Mouse (Mus musculus) embryo, embryonic 10 days (tissue): ENCODE data around the gene Dock7.

Experiments
- DNase-seq: peaks from one replicate; pipeline ENCODE4 v3.0.0-alpha.2; 2015; ENCODE audit warnings: low spot score

The Dock7 gene

DNA sequence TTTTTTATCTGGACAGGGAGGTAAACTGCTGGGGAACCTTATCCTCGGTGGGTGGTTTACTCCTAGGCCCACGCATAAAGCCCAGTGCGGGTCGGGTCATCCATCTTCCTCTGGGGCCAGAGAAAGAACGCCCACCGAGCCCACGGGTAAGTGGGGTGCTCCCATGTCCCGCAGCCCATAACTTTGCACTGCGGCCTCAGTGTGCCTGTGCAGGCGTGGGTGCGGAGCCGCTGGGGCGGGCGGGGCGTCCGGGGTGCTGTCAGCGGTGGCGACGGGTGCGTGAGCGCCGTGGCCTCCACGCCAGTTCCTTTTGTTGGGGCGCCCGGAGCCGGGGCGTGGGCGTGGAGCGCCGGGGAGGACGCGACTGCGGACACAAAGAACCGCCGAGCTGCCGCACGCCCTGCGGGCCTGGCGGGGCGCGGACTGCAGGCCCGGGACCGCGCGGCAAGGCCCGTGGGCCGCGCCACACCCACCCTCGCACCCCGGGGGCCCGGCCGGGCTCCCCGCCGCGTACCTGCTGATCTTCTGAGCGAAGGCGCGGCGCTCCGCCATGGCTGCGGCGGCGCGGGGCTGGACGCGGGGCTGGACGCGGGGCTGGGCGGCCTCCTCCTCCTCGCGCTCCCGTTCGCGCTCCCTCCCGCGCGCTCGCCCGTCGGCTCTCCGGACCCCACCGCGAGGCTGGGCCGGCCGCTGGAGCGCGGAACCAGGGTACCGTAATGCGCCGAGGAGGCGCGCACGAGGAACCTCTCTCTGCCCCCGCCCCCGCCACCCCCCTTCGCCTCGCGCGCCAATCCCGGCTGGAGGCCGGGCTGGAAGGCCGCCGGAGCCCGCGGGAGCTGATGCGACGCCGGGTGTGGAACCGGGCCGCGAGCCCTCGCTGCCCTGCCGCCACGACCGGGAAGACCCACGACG, at the start of gene Dock7:
Gene Dock7, minus strand, starts transcription at position 705 of the 912 bp plus-strand sequence.
- peak; percentile 92 for DNase-seq

DNA sequence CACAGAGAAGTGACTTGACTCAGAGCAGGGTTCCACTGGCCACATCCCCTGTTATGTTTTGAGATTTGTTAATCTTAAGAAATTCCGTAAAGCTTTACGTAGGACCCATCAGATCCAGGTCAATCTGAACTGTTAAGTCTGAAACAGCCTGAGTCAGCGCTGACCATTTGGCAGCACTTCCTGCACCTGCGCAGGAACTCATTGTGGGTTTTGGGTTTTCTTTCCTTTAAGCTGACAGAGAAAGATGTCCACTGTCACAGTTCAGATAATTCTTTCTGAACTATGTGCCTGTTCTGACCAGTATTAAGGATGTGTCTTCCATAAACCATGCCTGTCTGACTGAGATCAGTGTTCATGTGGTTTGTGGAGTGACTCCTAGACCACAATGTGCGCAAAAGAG, 48.2 kb upstream of the Dock7 start:
- DNase-seq = no peak

DNA sequence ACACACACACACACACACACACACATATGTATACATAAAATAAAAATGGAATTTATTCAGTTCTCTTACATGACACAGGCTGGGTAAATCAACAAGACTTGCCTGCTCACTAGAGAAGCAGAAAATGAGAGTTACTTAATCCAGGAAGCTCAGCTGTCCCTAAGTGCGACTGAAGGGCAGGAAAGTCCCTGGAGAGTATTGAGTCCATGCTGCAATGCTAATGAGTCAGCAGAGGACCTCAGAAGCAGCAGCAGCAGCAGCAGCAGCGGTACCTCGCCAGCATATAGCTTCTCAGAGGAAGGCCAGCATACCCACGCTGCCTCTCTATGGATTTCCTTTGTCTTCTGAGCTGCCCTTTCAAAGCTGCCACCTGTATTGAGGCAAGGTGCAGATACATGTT, 42.8 kb upstream of the Dock7 start:
- DNase-seq = peak; percentile 37

DNA sequence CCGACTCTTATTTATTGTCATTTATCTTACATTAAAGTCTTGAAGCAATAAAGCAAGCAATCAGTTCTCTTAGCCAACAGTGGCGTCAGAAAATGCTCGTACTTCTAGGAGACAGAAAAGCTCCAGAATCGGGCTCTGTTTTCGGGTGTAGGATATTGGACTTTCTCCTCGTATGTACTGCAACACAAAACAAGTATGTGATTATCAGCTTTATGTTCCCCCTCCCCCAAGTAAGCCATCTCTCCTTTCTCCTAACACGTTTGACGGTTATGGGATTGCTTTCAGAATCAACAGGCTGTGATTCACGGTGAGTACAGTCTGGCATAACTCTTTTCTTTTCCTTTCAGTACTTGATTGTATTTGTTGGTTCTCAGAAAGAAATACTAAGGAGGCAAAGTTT, 42.3 kb upstream of the Dock7 start:
- DNase-seq = no peak

DNA sequence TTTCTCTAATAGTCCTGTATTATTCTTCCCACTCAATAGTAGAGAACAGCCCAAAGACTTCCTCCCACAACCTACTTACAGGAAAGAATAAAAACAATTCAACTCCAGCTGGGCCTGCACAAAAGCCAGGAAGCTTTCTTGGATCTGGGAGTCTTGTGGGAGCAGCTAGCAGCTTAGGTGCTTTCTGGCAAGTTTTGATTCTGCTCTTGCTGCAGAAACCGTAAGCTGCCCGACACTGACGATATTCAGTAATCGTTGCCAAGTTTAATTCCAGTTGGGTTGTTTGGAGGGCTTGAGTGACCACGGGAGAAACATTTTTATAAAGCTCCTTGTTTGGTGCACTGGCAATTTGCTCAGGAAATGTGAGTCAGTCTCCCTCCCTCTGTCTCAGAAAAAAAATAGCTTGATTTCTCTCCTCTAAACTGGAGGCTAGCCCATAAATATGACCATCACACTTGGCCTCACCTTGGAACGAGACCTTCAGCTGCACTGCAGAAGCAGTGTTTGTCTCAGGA, 40.8 kb upstream of the Dock7 start:
- no peak for DNase-seq

DNA sequence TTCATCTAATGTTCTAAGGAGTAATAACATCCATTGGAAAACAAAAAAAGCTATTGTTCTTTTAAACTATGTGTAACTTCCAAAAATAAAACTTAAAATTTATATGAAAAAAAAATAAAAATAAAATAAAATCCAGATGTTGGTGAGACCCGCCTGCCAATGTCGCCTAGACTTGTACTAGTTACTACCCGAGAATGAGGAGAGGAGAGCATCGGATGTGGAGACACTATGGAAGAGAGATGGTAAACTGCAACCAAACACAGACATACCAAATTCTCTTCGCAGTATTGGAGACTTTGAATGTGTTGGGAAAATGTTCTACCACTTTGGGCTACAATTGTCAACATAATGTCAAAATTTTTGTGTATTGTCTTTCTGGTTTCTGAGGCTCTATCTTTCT, 40.2 kb upstream of the Dock7 start:
- DNase-seq = no peak

DNA sequence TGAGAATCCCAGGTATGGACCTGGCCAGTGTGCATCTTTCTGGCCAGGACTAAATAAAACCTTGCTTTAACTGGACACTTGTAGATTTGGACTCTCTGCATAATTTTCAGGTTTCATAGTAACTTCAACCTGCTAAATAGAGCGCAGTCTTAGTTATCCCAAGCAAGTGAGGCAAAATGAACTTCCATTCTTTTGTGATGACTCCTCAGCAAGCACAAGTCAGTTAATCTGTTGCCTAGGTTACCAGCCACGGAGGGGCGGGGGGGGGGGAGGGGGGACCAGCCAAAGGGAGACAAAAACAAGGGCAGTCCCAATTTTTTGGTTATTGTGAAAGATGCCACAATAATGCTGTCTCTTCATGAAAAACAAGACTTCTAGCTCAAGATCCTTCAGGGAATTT, 39.7 kb upstream of the Dock7 start:
- peak; percentile 29 for DNase-seq

DNA sequence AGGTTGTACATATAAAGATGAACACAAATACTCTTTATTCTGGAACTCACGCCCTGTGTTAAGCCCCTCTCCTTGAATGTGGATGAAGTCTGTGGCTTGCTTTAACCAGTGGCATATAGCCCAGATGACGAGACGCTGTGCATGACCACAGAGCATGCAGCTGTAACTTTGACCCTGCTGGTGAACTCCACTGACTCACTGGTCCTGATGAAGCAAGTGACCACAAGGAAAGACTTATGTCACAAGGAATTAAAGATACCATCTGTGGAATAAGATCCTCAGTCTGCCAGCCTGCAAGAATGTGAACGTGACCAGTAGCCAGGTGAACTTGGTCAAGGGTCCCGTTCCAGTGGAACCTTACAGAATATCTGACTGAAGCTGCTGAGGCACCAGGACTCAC, 37.8 kb upstream of the Dock7 start:
- no peak for DNase-seq

DNA sequence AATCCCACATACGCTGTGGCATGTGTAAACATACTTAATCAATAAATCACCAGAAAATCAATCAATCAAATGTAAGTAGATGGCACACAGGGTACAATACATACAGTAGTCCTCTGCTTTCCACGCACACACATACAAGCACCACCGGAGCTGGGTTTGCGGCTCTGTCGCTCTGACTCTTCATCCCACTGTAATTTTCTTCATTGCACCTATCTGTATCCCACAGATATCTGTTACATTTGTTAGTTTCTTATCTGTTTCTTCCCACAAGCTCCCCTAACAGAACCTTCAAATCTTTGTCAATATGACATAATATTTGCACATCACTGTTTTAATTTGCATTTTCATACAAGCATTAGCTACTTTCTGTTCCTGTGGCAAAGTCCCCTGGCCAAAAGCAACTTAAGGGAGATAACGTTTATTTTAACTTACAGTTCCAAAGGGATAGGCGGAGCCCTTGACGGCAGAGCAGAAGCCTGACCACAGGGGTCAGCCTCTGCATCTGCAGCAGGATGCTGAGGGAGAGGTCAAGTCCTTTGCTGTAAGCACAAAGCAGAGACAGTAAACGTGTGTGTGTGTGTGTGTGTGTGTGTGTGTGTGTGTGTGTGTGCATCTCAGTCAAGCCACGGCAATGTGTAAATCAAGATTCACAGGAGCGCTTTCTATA, 36.1 kb upstream of the Dock7 start:
- no peak for DNase-seq

DNA sequence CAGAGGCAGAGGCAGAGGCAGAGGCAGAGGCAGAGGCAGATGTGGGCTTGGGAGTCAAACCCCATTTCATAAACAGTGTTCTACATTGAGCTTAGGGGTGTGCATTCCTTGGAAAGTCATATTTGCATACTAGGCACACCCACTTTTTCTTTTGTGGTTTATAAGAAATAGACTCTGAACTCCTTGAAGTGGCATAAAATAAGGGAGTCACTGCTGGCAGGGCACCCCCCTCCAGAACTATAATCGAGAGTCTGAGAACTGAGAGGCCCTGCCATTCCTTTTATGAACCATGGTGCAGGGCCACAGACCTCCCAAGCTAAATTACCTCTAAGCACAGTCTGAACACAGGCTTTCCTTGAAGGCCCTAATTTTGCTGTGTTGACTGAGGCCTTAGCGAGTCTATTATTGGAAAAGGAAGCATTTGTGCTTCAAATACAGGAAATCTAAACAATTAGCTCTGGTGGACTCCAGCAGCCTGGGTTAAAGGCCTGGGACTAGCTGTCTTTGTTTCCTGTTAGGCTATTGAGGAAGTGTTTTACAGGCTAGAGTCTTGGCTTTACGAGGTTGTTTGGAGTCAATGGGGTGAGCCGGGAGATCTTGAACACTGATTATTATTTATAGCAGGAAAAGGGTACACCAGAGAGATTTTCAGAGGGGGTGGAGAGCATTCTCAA, 31.3 kb upstream of the Dock7 start:
- no peak for DNase-seq

DNA sequence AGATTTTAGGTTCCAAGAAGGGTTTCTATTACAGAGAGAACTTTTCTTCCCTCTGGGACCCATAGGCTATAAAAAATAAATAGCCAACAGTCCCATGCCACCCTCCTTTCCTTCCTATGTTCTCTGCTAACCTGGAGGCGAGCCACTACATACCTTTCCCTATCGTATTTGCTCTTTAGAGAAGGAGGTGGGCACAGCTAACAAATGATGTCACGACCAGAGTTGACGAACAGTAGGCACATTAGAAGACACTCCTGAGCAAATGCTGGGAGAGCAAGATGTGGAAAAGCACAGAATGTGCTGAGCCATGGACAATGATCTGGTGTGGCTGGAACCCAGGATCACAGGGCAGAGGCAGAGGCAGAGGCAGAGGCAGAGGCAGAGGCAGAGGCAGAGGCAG, 30.7 kb upstream of the Dock7 start:
- no peak for DNase-seq

DNA sequence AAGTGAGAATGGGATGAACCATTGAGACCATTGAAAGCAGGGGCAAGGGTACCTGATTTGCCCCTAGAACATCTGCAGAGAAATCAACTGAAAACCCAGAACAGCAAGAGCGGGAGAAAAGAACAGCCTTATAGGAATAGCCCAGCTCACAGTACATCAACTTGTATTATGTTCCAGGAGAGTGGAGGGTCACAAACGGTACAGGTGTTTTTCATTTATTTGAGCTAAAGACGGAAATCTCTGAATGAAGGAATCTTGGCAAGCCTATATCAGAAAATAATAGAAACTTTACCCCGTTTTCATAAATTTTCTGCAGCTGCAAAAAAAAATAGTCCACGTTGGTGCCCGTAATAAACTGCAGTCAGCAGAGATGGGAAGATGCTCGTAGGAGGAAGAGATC, 22.6 kb upstream of the Dock7 start:
- no peak for DNase-seq

DNA sequence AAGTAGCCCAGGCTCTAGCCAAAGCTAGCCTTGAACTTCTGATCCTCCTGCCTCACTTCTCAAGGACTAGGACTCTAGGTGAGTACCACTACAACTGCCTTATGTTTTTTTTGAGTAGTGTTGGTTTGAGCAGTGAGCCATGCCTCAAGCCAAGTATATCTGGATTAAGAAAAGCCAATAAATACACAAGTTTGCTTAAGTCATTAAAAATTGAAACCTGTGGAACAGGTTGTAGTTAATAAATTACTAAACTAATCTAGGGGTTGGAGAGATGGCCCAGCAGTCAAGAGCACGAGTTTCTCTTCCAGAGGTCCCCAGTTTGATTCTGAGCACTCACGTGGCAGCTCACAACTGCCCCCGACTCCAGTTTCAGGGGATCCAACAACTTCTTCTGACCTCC, 20.9 kb upstream of the Dock7 start:
- no peak for DNase-seq

DNA sequence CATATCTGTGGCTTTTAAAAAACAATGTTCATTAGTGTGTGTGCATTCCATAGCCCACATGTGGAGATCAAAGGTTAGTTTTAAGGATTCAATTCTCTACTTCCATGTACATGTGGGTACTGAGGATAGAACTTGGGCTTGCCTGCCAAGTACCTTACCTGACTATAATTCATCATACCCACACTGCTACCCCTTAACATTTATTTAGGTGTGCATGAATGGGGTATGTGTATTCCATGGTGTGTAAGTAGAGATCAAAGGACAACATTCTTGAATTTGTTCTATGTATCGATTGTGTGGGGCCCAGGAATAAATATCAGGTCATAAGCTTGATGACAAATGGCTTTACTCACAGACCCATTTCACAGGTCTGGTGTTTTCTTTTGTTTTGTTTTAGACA, 20.5 kb upstream of the Dock7 start:
- DNase-seq = no peak

DNA sequence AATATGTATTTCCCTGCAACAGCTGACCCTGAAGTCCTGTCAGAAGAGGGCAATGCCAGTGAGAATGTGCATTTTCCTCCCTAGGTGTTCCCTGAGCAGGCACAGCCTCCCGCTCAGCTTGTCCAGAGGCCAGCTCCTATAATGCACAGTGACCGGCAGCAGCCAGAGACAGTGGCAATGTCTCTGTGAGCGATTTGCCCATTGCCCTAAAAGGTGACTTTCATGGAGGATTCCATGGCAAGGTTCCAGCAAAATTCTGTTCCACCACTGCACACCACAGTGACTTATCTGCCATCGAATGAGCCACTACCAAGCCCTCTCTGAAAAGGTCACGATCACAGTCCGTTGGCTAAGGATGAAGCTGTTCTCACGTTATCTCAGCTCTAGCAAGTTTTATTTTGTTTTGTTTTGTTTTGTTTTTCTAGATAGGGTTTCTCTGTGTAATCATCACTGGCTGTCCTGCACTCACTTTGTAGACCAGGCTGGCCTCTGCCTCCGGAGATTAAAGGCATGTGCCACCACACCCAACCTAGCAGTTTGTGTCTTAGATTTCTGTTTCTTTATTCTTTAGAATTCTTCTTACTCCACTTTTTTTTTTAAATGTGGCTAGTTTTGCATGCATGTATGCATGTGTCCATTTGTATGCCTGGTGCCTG, 17.4 kb upstream of the Dock7 start:
- no peak for DNase-seq

DNA sequence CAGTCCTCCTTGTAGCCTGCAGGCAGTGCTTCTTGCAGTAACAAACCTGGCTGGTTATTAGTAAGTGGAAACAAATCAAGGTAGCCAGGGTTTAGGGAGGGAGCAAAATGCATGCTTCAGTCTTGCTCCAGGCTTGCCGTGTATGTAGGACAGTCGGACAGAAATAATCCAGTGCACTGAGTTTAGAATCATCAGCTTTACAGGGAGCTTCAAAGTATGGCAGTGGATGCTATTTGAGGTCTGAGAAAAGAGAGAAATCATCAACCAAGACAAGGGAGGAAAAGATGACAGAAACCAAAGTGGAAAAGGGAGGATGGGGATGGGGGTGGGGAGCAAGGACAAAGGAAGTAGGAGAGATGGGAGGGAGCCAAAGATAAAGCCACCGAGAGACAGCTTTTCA, 13.8 kb upstream of the Dock7 start:
- no peak for DNase-seq

DNA sequence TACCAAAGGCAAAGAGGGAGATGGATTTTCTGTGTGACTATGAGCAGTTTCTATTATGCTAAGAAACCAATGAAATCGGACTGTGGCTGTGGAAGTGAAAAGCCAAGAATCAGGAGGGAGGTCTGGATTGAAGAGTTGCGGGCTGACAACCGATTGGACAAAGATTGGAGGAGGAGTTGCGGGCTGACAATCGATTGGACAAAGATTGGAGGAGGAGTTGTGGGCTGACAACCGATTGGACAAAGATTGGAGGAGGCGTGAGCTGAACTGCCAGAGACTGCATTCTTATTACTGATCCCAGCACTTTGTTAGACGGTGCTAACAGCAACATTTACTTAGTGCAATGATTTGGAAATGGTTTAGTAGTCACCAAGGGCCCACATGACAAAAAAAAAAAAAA, 12.6 kb upstream of the Dock7 start:
- DNase-seq = no peak

DNA sequence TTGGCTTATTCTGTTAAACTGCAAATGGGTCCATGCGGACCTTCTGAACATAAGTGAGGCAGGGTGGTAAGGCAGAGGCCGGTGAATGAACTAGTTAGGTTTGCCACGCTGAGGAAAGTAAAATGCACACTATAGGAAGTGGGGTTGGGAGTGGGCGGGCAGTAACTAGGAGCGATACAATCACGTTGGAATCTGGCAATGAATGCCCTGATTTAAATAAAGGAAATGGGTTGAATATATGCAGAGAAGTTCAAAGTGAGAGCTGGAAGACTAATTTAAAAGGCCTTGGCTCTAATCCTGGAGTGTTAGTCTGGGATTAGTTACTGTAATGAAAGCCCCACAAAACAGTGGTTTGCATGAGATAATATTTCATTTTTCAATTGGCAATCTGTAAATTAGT, 12.0 kb upstream of the Dock7 start:
- no peak for DNase-seq

DNA sequence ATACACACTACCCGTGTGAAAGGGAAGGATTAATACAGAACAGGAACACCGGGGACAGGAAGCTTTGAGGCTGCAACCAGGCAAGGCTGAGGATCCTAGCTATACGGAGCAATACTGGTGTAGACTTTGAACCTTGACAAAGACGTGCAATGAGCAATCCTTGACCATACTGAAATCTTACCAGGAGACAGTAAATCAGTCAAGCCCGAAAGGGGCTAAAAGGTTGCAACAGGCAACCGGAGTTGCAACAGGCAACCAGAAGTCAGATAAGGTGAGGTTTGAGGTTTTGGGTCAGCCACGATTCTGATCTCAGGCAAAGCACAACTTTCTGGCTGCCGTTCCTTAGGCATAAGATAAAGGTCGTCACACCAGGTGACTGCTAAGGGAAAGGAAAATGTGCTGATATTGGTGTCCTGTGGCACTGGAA, 10.5 kb upstream of the Dock7 start:
- DNase-seq = no peak

DNA sequence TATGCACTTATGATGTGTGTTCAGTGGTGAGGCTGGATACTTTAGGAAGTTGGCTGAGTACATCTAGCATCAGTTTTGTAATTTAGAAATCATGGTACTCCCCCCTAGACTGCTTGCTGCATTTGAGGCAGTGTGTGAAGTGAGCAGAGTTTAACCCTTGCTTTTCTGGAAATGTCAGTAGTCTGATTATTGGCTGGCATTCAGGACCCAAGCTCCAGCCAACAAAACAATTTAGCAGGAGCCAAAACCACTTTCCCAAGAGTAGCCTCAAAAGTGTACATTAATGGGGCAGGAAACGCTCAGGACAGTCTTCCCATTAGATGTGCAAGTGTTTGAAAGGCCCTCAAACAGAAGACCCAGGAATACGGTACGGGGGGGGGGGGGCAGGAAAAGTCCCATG, 2.8 kb upstream of the Dock7 start:
- DNase-seq = no peak

DNA sequence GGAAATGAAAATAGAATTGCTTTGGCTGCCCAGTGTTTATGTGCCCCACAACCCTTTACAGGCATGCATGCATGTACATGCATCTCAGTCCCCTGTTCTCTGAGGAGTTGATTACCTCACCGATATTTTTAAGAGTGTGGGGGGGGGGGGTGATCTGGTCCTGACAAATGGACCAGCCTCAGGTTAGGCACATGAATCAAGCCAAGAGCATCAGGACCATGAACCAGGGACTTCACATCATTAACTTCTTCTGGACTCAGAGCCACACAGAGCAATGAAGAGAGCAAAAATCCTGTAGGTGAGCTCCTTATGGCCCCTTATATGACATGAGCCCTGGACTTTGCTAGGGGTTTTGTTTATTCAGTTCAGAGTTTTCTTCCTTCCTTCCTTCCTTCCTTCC, 2.1 kb upstream of the Dock7 start:
- no peak for DNase-seq

DNA sequence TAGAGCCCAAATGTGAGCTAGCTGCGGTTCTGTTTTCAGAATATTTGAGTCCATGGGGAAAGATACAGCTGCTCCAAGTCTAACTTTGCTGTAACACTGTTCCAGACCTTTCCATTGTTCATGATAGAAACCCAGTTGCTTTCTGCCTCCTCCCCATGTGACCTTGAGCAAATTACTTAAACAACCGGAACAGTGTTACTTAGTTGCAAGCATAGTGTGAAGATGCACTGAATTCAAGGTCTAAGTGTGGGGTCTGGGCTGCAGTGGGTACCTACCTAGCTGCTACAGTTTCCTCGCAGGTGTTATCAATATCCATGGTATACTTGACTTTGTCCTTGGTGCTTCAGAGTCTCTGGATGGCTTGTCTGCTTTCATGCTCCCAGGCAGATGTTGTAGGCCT, 1.3 kb upstream of the Dock7 start:
- DNase-seq = no peak
